Mouse (Mus musculus) left cerebral cortex, postnatal 25 days (tissue): Measurements from ENCODE around the gene Dnah17. TPM values are rescaled to one million over a fixed set of nuclear protein-coding genes. Genes with fewer than 3 reads are reported as not detected.

Source experiments
- DNase-seq, 2 experiments: peaks; one replicate each; pipeline ENCODE4 v3.0.0; 2022; ENCODE audit warnings: low spot score in 2 of 2, mixed read lengths in 1 of 2
- intact Hi-C: fragments of 180-260 bp; cut with DNase I; formaldehyde crosslinking; loops from one replicate; pipeline ENCODE4 v1.15.1; 2025
- total RNA-seq, 2 experiments: library from RNA; stranded (reverse); gene quantifications; 2 replicates each; pipeline ENCODE4 v1.2.3; 2021

The Dnah17 gene
- total RNA-seq, 2 experiments from 2014 or later: 0.05 to 0.14 TPM

DNA sequence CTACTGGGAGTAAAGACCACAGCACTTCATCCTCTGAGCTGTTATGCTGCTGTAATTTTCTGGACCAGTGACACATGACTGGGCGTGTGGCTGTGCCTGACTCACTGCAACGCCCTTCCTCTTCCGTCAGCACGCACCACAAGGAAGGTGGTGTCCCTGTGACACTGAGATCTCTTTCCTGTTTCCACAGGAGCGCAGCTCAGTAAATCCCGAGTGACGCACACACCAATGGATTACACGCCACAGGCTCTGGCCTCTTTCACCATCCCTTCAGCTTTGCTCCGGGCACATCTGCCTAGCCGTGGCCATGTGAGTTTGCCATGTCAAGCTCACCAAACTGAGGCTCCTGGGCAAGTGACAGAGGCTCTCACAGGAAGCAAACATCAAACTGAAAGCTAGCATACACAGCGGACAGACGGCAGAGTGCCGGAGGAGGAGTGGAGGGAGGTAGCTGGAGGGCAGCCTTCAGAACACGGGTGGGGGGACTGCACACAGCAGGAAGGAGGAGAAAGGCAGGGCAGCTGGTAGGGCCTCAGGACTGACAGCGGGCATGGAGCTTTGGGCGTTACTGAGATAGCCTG lies 15.4 kb upstream of the Dnah17 start:
- intact Hi-C loops: no loop called here
- no peak for DNase-seq

DNA sequence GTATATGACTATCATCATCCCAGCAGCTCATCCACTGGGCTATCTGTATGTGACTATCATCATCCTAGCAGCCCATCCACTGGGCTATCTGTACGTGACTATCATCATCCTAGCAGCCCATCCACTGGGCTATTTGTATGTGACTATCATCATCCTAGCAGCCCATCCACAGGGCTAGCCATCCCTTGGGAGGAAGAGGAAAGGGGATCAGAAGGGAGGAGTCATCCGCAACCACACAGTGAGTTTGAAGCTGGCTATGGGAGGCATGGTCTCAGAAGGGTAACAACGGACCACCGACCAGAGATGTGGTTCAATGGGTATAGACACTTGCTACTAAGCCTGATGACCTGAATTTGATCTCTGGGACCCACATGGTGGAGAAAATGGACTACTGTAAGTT lies 14.7 kb upstream of the Dnah17 start:
- no peak for DNase-seq
- intact Hi-C loops: no loop called here

DNA sequence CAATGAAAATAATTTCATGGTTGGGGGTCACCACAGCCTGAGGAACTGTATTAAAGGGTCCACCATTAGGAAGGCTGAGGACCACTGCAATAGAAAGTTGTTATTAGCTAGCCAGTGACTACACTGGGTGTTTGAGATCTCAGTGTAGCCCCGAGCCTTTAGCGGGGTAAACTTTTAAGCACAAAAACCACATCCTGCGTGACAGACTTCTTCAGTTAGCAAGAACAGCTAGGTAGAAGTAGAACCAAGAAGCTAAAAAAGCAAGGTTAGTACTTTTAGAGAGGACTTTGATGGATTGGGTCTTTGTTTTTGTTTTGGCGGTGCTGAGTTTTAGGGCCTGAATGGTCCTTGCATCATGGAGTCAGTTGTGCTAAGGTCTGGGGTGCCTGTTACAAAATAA lies 13.3 kb upstream of the Dnah17 start:
- no peak for DNase-seq
- intact Hi-C loops: no loop called here

DNA sequence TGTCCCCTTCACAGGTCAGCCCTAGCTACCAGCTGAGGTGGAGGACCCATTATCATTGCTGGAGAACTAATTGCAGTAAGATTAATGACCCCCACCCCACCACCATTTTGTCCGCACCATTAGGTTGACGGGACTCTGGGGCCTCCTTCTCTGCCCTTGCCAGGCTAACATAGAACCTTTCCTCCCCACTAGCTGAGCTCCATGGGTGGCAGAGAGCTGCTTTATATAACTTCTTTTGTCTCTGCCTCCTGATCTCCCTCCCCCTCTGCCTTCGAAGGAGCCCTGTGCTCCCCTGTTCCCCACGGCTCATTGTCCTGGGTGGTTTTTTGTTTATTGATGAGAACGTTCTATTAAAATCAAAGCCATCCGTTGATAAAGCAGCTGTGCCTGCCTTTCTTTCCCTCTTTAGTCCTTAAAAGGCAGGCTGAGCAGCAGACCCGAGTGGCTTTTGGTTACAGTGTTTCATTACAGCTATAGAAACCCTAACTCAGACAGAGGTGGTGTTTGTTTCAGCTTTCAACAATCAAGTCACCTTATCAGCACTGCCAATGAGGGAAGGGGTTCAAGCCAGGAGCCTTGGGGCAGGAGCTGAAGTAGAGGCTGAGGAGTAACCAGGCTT lies 12.2 kb upstream of the Dnah17 start:
- intact Hi-C loops: no loop called here
- DNase-seq: no peak

DNA sequence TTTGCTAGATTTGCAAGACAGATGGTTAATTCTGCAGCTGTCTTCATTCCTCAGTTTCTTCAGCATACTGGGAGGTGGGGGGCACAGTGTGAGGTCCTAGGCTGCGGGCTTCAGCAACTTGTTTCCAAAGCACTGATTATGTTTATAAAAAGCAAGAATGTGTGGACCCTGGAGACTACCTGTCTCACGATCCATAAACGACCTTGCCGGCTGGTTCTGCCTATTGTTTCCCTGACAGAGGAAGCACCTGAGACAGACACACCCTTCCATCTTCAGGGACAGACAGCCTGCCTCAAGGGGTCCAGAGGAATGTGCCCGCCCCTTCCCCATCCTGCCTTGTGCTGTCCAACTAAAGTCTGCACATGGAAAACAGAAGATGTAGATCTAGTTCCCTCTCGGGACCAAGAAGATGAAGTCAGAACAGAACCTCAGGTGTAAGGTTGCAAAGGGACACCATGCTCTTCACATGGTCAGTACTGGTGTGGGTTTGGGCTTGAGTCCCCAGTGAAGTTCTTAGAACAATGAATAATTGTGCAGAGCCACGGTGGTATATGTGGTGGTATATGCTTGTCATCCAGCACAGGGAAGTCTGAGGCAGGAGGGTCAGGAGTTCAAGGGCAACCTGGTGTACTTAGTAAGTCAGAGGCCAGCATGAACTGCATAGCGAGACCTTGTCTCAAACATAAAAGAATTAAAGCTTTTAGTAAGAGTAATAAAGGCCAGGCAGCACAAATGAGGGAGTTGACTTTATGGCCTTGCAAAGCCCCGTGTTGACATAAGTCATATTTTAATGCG lies 10.5 kb upstream of the Dnah17 start:
- intact Hi-C loops: no loop called here
- DNase-seq: no peak

DNA sequence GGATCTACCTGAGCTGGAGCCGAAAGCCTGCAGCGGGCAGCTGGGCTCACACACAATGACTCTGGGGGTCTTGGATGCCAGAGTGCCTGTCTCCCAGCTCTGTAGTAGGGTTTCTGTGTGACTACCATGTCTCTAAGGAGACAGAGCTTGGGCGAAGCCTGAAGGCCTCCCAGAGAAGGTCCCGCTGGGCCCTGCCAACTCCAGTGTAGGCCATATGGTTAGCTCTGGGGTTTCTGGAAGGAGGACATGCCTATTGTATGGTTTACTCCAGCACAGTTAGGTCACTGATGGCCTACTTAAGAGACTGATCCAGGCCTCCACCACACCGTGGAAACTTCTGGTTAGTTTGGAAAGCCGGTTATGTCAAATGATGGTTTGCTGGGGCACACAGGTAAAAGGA lies 7.9 kb upstream of the Dnah17 start:
- DNase-seq: no peak

DNA sequence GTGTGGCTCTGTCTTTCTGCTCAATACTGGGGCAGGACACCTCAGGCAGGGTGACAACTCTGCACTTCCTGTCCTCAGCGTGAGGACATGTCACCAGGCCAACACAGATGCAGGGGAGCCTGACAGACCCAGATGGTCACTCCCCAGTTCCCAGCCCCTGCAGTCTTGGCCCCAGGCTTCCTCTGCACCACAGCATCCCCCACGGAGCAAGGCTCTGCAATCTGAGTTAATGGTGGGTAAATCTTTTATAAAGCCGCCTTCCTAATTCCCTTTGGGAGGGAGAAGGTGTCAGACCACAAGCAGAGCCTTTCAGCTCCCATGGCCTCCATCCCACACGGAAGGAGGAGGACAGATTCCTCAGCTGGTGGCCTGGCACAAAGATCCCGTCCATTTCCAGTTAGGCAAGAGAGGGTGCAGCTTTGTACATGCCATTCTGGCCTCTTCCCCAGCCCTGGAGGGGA lies 5.8 kb upstream of the Dnah17 start:
- no peak for DNase-seq
- intact Hi-C loops: no loop called here

More for the DNA sequence above, 7.9 kb upstream of the Dnah17 start:
- intact Hi-C loops: no loop called here

DNA sequence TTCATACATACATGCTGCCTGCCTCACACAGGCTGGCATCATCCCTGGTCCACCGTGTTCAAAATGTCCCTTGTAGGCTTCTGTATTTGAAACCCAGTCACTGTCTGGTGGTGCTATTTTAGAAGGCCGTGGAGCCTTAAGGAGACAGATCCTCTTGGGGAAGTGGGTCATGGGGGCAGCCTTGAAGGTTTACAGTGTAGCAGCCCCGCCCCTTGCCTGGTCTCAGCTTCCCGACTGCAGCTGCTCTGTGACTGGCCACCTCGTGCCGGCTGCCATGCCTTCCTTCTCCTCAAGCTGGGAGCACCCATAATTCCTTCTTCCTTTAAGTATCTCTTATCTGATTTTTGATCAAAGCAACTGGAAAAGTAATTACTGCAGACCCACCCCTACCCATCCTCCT lies 4.8 kb upstream of the Dnah17 start:
- DNase-seq: no peak
- intact Hi-C loops: no loop called here

DNA sequence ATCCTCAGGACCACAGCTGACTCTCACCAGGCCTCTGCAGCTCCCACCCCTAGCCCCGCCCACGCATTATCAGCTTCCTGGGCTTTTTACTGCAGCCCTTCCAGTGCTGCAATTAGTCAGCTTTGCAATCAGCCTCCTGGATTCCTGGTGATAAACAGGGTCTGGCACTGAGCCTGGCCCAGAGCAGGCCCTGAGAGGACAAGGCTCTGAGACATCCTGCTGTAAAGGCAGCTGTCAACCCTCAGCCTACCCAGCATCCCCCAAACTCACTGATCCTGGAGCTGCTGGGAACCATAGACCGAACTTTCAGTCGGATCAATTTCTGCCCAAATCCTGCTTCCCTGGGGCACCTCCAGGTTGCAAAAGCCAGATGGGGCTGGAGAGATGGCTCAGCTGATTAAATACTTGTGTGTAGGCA lies 3.3 kb upstream of the Dnah17 start:
- intact Hi-C loops: no loop called here
- peak in 1 of 2 experiments; percentile 16 for DNase-seq

DNA sequence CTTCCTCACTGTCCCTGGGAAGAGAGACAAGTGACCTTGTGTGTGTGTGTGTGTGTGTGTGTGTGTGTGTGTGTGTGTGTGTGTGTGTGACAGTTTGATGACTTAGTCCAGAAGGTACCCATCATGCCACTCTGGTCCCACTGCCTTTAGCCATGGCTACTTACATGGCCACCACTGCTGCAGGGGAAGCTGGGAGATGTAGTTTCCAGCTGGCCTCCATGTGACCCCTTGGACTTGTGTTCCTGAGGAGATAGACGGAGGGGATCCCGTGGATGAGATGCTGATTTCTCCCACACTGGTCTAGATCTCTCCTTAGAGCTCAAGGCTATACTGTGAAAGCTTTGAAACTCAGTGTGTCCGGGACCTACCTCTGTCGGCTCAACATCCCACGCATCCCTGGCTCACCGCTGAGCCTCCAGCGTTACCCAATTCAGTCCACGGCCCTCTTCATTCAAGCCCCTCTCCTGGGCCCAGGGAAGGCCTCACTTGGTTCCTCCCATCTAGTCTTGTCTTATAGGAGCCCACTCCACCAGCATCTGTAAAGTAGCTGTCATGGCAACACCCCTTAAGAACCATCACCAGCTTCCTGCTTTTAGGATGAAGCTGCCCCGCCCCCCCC lies 2.8 kb upstream of the Dnah17 start:
- DNase-seq: no peak
- intact Hi-C loops: no loop called here

DNA sequence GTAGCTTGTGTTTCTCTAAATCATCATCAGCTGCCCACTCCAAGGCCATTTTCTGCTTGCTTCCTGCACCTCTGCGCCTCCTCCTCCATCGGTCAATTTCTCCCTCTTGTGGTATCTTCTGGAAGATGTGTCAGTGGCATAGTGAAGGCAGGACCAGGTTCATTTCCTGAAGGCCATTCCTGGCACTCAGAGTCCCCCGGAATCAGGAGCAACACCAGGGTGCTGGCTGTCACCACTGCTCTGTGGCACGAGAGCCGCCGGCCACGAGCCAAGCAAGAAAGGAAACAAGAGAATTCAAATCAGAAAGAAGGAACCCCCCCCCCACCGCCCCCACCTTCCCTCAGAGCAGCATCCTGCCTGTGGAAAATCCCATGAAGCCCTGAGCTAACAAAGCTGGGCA lies 1.7 kb upstream of the Dnah17 start:
- intact Hi-C loops: no loop called here
- no peak for DNase-seq

DNA sequence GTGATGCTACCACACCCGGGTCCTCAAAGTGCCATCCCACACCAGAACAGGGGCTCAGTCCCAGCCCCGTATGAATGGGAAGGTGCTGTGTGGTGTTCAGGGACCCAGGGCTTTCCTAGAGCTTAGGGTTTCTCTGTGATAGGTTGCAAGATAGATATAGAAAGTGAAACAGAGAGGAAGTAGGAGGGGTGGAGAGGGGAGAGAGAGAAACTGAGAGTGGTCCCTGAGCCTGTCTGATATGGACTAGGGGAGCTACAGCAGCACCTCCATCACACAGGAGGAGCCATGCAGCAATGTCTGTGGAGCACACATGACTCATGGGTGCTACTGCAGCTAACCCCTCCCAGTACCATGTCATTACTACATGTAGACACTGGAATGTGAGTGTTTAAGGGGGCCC lies 622 bp downstream of the Dnah17 start:
- no peak for DNase-seq
- intact Hi-C loops: no loop called here

DNA sequence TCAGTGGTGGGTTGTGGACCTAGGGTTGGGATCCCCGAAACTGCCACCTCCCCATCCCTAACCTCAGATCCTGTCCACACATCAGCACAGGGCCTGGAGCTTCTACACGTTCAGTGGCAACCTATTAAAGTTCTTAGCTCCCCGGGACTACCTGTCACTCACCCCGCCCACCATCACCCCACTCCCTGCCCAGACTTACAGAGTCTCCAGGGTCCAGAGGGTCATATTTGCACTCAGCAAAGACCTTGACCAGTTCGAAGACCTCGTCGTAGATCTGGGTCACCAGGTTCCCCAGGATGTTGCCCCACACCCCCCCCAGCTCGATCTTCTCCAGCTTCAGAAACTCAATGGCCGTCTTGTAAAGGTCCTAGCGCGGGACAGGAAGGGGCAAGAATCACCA lies 8.8 kb downstream of the Dnah17 start:
- intact Hi-C loops: no loop called here
- no peak for DNase-seq

DNA sequence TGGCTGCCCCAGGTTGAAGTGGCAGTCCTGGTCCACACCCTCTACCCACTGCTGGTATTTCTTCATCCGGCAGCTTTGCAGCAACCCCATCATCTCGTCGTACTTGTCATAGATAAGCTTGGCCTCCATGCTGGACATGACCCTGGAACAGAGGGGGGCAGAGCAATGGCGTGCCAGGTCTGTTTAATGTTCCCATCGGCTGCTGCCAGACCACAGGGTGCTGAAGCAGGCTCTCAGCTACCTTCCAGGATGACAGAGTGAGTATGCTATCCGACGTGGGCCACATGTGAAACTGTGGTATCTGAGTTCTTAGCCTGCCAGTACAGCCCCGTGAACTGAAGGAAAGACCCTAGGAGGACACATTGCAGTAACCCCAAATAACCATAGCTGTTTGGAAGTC lies 11.7 kb downstream of the Dnah17 start:
- DNase-seq: no peak
- intact Hi-C loops: no loop called here

DNA sequence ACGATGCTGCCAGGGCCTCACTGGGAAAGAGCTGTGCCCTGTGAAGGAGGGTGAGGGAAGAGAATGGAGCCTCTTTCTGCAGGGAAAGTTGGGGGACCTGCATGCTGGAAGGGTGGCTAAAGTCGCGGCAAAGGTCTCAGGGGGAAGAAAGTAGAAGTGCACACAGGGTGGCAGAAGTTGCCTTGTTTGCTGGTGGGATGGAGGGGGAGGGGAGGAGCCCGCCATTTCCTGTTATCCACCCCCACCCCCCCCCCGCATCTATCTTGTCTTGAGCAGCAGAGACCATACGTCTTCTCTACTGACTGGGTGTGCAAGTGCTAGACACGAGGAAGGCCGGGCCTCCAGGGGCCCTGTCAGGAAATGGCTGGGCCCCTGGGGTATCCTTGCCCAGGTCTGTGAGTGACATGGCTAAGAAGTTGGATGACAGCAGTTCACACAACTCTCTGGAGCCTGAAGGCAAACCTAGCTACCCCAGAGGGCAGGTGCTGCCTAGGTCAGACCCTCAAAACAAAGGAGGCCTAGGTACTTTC lies 15.8 kb downstream of the Dnah17 start:
- no peak for DNase-seq
- intact Hi-C loops: no loop called here

DNA sequence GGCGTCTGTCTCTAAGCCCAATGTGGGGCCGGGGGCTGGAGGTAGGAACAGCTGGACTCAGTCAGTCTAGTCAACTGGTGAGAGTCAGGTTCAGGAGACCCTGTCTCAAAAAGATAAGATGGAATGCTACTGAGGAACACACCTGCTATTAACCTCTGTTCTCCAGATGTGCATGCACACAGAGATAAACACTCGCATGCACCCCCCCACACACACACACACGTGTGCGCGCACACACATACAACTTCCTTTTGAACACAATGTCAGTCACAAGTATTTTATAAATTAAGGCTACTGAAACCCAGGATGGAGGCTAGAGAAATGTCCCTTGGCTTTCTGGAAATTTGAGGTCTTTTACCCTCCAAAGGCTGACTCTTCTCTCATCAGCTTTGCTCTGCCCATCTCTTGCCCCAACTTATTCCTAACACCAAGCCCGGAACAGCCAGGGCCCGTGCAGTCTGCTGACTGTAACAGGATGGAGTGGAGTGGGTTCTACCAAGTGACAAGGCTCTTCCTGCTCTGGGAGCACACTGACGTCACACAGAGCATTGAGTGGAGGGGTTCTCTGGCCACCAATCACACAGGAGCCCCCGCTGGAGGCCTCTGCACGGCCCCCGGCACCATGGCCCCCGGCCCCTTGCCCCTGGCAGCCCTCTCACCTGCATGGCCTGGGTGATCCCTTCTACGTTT lies 16.8 kb downstream of the Dnah17 start:
- intact Hi-C loops: no loop called here
- no peak for DNase-seq

DNA sequence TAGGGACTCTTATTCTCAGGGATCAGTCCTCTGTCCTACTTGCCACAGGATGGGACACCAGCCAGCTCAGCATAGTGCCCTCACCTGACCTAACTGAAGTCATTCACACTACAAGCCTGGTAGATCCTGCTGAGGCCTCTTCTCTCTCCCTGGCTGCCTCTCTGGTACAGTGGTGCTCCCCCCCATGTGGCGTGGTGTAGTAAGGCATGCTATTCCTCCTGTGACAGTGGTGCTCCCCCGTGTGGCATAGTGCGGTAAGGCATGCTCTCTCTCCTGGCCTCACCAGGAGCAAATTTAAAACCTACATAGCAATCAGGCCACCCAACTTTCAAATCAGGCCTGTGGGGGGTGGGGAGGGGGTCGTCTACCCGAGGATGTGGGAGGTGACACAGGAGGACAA lies 26.4 kb downstream of the Dnah17 start:
- intact Hi-C loops: loop anchor here (1.0 kb wide), 2 partner anchors 116 to 234 kb away; no protein-coding TSS in a partner anchor
- peak; percentile 81 for DNase-seq

DNA sequence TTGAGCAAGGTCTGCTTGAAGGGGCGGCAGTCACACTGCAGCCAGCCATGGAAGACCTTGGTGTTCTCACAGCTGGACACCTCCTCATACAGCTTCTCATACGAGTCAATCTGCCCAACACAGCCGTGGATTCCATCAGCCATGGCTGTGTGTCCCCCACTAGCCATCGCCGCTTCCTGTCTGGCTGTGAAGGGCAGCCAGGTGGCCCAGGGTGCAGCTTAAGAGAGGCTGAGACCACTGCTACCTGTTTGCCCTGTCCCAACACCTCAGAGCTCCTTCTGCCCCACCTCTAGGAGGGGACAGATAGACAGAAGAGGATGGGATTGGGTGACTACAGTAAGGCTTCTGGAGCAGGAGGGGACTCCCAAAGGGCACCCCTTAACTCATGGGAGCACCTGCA lies 27.1 kb downstream of the Dnah17 start:
- DNase-seq: no peak
- intact Hi-C loops: loop anchor here (1.0 kb wide), 1 partner anchor 19 kb away; no protein-coding TSS in a partner anchor

DNA sequence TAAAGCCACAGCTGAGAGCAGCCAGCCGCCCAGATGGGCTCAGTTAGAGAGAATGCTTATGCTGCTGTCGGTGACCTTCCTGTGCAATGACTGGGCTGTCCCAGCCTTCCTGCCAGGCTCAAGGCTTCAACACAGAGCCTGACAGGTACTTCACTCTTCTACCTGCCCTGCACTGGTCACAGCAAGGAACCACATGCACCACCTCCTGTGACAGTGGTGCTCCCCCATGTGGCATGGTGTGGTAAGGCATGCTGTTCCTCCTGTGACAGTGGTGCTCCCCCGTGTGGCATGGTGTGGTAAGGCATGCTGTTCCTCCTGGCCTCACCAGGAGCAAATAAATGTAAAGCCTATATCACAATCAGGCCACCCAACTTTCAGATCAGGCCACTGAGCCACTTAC lies 27.6 kb downstream of the Dnah17 start:
- intact Hi-C loops: loop anchor here (1.0 kb wide), 1 partner anchor 19 kb away; no protein-coding TSS in a partner anchor
- peak; percentile 85 to 89 for DNase-seq

DNA sequence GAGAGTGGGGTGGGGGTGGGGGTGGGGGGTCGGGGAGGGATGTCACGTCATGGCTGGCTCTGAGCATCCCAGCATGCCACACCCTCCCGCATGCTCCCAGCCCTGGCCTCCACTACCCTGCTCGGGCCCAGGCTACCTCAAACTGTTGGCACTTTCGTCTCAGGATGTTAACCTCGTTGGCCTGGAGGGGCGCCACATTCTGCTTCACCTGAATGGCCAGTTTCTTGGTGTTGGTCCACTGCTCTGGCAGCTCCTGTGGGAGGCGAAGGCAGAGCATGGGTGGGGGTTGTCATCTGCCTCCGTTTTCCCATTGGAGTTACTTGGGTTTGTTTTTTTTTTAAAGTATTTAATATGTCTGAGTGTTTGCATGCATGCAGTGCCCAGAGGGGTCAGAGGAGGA lies 29.3 kb downstream of the Dnah17 start:
- intact Hi-C loops: no loop called here
- DNase-seq: no peak
